Mouse (Mus musculus) kidney, postnatal 4 days (tissue): Measurements from ENCODE around the gene Fbxo40.

Source experiments
- DNase-seq, 2 experiments: peaks; one replicate each; pipeline ENCODE4 v3.0.0; 2021; ENCODE audit warnings: mixed read lengths in 2 of 2

The Fbxo40 gene

DNA sequence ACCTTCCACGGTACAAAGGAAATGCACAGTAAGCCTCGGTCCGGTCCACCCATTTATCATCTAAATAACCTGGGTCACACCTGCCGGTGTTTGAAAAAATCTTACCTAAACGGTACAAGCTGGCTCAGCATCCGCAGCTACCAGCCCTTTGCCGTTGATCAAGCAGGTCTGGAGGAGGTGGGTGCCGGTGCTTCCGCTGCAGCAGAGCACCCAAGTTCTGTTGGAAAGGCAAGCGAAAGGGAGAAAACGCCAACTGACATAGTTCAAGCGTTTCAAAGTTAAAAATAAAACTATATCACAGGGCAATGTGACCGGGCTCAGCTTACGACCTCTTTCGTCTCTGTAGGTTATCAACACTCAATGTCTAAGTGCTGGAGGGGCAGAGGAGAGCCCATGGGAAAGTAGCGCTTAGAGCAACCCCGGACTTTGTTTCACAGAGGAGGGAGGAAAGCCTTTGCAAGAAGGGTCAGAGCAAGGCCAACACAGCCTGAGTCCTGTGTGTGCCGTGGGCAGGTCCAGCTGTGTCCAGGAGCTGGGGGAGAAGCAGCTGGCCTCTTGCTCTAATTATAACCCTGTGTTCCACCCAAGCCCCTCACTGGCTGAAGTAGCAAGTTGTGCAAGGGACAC, at the start of gene Fbxo40:
TSS of gene Fbxo40 (minus strand) at position 469 of the 627 bp plus-strand sequence.
- DNase-seq: peak; percentile 19 to 43

DNA sequence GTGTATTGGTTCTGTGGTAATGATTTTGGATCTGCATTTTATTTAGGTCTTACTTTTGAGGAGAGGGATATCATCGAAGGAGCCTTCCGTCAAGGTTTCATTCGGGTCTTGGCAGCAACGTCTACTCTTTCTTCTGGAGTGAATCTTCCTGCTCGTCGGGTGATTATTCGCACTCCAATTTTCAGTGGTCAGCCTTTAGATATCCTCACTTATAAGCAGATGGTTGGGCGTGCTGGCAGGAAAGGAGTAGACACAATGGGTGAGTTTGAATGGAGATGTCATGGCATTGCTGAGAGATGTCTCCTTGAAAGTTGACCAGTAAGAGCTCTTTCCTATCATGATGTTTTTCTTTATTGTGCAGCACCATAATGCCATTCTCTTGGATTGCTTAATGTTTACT, 44.5 kb upstream of the Fbxo40 start:
- no peak for DNase-seq

DNA sequence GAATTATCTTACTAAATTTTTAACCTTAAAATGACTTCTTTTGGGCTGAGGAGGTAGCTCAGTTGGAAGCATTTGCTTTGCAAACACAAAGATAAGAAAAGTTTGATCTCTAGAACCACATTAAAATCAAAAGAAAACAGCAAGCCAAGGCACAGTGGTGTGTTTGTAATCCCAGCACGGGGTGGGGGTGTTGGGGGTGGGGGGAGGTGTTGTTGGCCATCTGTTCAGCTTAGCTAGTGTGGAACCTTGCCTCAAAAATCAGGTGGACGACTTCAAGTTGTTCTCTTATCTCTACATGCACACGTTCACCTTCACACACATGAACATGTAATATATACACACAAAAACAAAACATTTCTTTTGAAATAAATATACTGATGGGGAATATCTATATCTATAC, 41.7 kb upstream of the Fbxo40 start:
- DNase-seq: no peak

- no peak for DNase-seq
Measured at GRCm38 (mm10) chr16:37027581-37027980, 37.3 kb upstream of the Fbxo40 start.

GRCm38 (mm10) chr16:37012336-37012735, 22.1 kb upstream of the Fbxo40 start:
- no peak for DNase-seq

- DNase-seq: no peak
Measured at GRCm38 (mm10) chr16:37011922-37012289, 21.6 kb upstream of the Fbxo40 start.

DNA sequence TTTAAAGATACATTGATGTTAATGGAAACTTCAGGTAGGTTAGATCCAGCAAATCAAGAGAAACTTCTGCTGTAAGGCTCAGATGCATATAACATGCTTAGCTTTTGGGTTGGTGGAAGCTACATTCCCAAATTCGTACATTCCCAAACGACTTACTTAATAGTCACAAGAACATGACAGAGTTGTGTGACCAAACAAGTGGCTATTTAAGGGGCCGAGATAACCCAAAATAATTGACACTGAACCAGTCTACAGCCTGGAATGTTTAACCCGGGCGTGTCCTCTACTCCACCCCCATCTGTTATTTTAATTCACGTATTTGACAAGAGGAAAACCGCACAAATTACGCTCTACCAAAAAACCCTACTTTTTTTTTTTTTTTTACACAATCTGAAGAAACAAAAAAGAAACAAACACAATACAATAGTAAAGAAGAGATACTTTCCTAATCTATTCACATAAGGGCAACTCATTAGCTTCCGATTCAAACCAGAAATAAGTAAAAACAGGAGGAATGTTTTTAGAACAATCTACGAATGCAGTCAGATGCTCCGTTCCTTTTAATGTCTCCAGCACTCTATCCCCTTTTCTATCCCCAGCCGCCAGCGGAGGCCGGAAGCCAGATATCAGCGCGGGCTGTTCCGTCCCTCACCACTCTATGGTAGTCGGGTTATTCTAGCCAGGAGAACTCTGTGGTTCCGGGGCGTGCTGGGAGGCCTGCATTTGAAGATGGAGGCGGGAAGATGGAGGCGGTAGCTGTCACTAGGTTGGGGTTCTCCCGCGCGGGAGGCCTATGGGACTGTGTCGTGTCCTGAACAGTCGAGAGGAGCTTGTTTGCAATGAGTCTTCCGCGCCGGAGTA, 21.0 kb upstream of the Fbxo40 start, which contains the start of gene Polq:
TSS of gene Polq (plus strand) at position 726 of the 861 bp plus-strand sequence.
- DNase-seq: peak; percentile 92 to 94

- DNase-seq: peak in 1 of 2 experiments; percentile 19
Measured at GRCm38 (mm10) chr16:37010370-37010769, 20.1 kb upstream of the Fbxo40 start.

DNA sequence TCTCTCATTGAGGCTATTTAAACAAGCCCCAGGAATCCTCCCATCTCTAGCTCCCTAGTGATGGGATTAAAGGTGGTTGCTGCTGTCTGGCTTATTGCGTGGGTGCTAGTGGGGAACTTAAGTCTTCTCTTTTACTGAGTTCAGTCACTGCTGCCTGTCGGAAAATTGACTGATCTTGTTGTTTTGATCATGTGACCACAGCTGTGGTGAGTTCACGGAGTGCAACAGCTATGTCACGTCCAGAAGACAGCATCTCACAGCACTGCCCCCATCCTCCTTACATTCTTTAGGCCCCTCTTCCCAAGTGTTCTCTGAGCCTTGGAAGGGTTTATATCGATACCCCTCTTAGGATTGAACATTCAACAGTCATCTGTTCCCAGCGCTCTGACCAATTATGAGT, 19.0 kb upstream of the Fbxo40 start:
- no peak for DNase-seq

DNA sequence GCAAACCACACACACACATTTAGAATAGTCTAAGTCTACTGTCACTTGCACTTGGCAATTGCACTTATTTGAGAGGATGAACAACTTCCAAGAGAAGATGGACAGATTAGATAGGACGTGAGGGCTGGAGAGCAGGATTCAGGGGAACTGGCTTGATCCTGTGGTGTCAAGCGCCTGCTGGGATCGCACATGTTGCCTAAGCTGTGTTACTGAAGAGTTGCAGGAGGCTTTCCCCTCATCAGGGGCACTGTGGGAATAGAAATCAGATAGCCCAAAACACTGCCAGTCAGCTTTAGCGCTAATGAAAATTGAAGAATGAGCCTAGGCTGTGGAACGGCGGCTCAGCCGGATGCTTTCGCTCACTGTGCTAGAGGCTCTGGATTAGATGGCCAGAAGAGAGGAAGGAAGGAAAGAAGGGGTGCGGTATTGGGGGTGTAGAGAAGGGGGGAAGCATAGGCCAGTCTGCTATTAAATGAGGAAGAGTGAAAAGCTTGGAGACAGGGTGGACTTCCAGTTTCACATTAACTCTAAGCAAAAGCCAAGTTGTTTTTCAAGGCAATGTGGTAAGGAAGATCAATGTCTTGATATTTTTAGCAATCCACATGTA, 9.2 kb upstream of the Fbxo40 start:
- no peak for DNase-seq

DNA sequence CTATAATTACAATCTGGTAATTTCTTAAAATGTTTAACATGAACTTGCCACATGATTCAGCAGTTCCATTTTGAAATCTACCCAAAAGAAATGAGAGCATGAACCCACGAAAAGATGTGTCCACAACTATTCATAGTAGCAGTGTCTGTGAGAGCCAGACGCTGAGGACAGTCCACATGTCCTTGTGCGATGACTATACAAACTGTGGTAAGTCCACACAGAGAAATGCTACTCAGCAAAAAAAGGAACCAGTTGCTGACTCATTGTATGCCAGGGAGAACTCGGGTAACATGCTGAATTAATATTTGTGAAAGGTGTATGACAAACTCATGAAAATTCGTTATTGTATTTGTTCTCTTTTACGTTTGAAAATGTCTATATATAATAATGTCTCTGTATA, 7.4 kb upstream of the Fbxo40 start:
- DNase-seq: no peak

DNA sequence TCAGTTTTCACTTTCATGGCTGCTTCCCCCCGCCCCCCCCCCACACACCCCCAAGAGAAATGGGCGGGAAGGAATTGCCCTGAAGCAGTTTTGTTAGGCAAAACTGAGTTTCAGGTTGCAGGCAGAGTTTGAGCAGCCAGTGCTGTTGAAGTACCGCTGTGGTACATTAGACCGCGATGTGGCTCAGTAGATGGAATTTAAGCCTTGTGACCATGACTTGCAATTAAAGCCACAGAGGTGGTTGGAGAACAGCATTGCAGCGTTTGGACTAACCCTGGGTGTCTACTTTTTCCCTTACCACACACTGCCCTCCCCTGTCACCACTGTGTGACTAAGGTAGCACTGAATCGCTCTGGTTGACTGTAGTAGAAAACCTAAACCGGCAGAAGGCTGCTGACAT, 774 bp downstream of the Fbxo40 start:
- DNase-seq: peak; percentile 11 to 36

- DNase-seq: no peak
Measured at GRCm38 (mm10) chr16:36988066-36988465, 2.2 kb downstream of the Fbxo40 start.

- DNase-seq: no peak
Measured at GRCm38 (mm10) chr16:36987399-36987798, 2.9 kb downstream of the Fbxo40 start.

DNA sequence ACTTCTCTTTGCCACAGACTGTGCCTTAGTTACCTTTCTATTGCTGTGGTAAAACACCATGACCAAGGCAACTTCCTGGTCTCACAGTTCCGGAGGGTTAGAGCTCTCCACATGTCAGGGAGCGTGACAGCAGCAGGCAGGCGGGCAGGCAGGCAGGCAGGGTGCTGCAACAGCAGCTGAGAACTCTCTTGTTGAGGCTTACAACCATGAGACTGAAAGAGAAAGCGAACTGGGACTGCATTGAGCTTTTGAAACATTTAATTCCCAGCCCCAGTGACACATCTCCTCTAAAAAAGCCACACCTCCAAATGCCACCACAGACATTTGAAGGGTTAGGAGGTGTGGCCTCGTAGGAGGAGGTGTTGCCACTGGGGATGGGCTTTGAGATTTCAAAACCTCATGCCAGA, 4.6 kb downstream of the Fbxo40 start:
- peak in 1 of 2 experiments; percentile 12 for DNase-seq

DNA sequence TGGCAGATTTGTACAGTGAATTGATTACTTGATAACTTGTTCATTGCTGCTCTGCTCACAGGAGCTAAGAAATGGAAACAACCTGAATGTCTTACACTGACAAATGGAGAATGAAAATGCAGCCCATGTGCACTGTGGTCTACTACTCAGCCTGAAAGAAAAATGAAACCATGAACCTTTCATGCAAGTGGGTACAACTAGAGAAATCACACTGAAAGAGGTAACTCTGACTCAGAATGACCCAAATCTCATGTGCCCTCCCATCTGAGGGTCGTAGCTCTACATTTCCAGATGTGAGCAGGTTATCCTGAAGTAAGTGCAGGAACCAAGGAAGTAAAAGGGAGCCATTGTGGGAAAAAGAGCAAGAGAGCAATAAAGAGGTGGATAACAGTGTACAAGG, 6.5 kb downstream of the Fbxo40 start:
- DNase-seq: no peak

- DNase-seq: no peak
Measured at GRCm38 (mm10) chr16:36979127-36979526, 11.1 kb downstream of the Fbxo40 start.

GRCm38 (mm10) chr16:36963415-36963814, 26.9 kb downstream of the Fbxo40 start:
- DNase-seq: no peak

DNA sequence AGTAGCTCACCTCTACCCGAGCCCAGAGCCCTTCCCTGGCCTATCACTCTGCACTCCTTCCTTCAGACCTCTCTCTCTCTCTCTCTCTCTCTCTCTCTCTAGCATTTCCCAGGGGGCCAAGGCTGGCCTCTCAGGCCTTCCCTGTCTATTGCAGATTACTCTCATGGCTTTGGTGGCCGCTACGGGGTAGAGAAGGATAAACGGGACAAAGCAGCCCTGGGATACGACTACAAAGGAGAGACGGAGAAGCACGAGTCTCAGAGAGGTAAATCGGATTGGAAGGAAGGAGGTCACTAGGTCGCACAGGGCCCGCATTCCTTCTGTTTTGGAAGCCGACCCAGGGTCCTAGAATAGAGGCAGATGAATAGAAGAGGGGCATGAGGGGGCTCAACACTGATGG, 35.2 kb downstream of the Fbxo40 start:
- DNase-seq: no peak

DNA sequence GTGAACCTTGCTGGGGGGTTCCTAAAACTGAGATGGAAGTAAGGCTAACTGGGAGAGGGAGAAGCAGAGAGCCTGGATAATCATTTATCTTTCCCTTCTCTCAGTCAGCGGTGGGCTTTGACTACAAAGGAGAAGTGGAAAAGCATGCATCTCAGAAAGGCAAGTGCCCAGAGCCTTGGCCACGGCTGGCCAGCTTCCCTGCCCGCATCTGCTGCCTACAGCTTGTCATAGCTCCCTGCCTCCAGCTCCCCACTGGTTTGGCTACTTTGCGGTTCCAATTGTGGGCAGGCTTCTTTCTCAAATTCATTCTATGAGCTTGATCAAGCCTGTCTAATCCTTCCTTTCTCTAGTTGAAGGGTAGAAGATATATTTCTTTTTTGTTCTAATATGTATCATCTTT, 39.2 kb downstream of the Fbxo40 start:
- peak in 1 of 2 experiments; percentile 54 for DNase-seq

GRCm38 (mm10) chr16:36949614-36950336, 40.5 kb downstream of the Fbxo40 start:
- no peak for DNase-seq

DNA sequence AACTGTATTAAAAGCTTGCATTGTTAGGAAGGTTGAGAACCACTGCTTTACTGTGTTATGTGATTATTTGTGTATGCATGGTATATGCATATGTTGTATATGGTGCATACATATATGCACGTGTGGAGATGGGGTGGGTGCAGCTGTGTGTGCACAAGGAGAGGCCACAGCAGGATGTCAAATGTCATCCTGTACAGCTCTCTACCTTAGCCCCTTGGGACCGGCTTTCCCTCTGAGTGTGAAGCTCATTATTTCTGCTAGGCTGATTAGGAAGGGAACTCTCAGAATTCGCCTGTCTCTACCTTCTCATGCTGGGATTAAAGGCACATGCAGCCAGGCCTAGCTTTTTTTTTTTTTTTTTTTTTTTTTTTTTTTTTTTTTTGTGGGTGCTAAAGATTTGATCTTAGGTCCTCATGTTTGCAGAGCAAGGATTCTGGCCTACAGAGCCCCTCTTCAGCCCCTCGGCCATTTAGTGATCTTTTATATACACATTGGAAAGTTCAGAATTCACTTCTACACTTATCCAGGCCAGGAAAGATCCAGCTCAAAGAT, 42.5 kb downstream of the Fbxo40 start:
- no peak for DNase-seq
